Mouse (Mus musculus) gastrocnemius, adult 18-20 months (tissue): ENCODE measurements around the gene Tmod3. TPM values are rescaled to one million over a fixed set of nuclear protein-coding genes. Genes with fewer than 3 reads are reported as not detected.
"Not testable (repeated sequence)": the region's sequence is repeated elsewhere in the genome, so short reads cannot be mapped to it uniquely, and the experiment has no call there.

Experiments
- DNase-seq: peaks from one replicate; pipeline ENCODE4 v3.0.0; 2021; ENCODE audit warnings: low spot score
- total RNA-seq, 2 experiments: library from RNA; stranded (reverse); gene quantifications; 2 replicates each; pipeline ENCODE4 v1.2.3; 2021

Gene Tmod3
- total RNA-seq, 2 experiments from 2014 or later: 14.2 to 26.3 TPM

- DNase-seq: no peak
Measured at GRCm38 (mm10) chr9:75558812-75559511, 495 bp downstream of the Tmod3 start.

- no peak for DNase-seq
Measured at GRCm38 (mm10) chr9:75558360-75558759, 1.1 kb downstream of the Tmod3 start.

- DNase-seq: no peak
Measured at GRCm38 (mm10) chr9:75553719-75554118, 5.7 kb downstream of the Tmod3 start.

GRCm38 (mm10) chr9:75551342-75551741, 8.1 kb downstream of the Tmod3 start:
- DNase-seq: no peak

- DNase-seq: no peak
Measured at GRCm38 (mm10) chr9:75549010-75549409, 10.4 kb downstream of the Tmod3 start.

GRCm38 (mm10) chr9:75546885-75547553, 12.4 kb downstream of the Tmod3 start:
- DNase-seq: peak; percentile 90

- no peak for DNase-seq
Measured at GRCm38 (mm10) chr9:75545514-75545913, 13.9 kb downstream of the Tmod3 start.

GRCm38 (mm10) chr9:75541497-75541896, 18.0 kb downstream of the Tmod3 start:
- DNase-seq: no peak

- no peak for DNase-seq
Measured at GRCm38 (mm10) chr9:75536422-75536821, 23.0 kb downstream of the Tmod3 start.

- no peak for DNase-seq
Measured at GRCm38 (mm10) chr9:75534431-75534962, 25.0 kb downstream of the Tmod3 start.

- not testable (repeated sequence) for DNase-seq
Measured at GRCm38 (mm10) chr9:75532989-75533388, 26.5 kb downstream of the Tmod3 start.

- DNase-seq: no peak
Measured at GRCm38 (mm10) chr9:75532461-75532860, 27.0 kb downstream of the Tmod3 start.

GRCm38 (mm10) chr9:75529358-75529757, 30.1 kb downstream of the Tmod3 start:
- no peak for DNase-seq

- DNase-seq: no peak
Measured at GRCm38 (mm10) chr9:75528096-75528495, 31.4 kb downstream of the Tmod3 start.

GRCm38 (mm10) chr9:75527368-75528059, 31.9 kb downstream of the Tmod3 start:
- DNase-seq: peak; percentile 32

- peak; percentile 51 for DNase-seq
Measured at GRCm38 (mm10) chr9:75523646-75524045, 35.8 kb downstream of the Tmod3 start.

- no peak for DNase-seq
Measured at GRCm38 (mm10) chr9:75522217-75522616, 37.2 kb downstream of the Tmod3 start.

- DNase-seq: peak; percentile 59
Measured at GRCm38 (mm10) chr9:75521788-75522187, 37.7 kb downstream of the Tmod3 start.

GRCm38 (mm10) chr9:75520940-75521339, 38.5 kb downstream of the Tmod3 start:
- DNase-seq: no peak

GRCm38 (mm10) chr9:75517751-75518150, 41.7 kb downstream of the Tmod3 start:
- DNase-seq: no peak

- DNase-seq: peak; percentile 38
Measured at GRCm38 (mm10) chr9:75515464-75516113, 43.9 kb downstream of the Tmod3 start.
